Mouse (Mus musculus): ENCODE data around the gene Vwa3a. TPM values are rescaled to one million over a fixed set of nuclear protein-coding genes. Genes with fewer than 3 reads are reported as not detected.

Vwa3a gene
- total RNA-seq (2023) = under 1 TPM; 0.15 to 0.47 TPM

GRCm38 (mm10) chr7:120739018-120739417, at the start of gene Vwa3a:
Vwa3a (plus strand) TSS chr7:120739318.

GRCm38 (mm10) chr7:120811834-120812415, 72.8 kb downstream of the Vwa3a start, which contains the start of gene Gm5737:
Gm5737 (plus strand) TSS chr7:120812365.

GRCm38 (mm10) chr7:120842345-120843036, 103.4 kb downstream of the Vwa3a start, which contains the start of gene Eef2k:
Eef2k (plus strand) TSS chr7:120842831.

Other genes starting within 250 kb of the Vwa3a start
- 100 to 1,000 TPM in 1 of 2 experiments, 10 to 100 TPM in 1; 96.5 to 110 TPM for gene Uqcrc2, start 104.1 kb upstream of the Vwa3a start, total RNA-seq (2023)
- not detected for gene Pdzd9, start 69.0 kb upstream of the Vwa3a start, total RNA-seq (2023)
- 10 to 100 TPM; 28.3 to 29.3 TPM for gene Mosmo, start 61.7 kb upstream of the Vwa3a start, total RNA-seq (2023)
- gene Gm5737, start 73.0 kb downstream of the Vwa3a start, total RNA-seq (2023) = not detected
- 10 to 100 TPM; 13.4 to 13.5 TPM for gene Eef2k, start 103.5 kb downstream of the Vwa3a start, total RNA-seq (2023)
- gene Polr3e, start 178.4 kb downstream of the Vwa3a start, total RNA-seq (2023) = 10 to 100 TPM; 38.0 to 40.5 TPM
- 10 to 100 TPM; 22.6 to 22.9 TPM for gene Cdr2, start 243.0 kb downstream of the Vwa3a start, total RNA-seq (2023)
- 1 to 10 TPM in 1 of 2 experiments, not detected in 1; 2.1 TPM for gene Mfsd13b, start 243.2 kb downstream of the Vwa3a start, total RNA-seq (2023)

Data from T-cell, adult 66 days (primary cell).